Mouse (Mus musculus) stomach, embryonic 16.5 days (tissue): ENCODE measurements around the gene Slc25a28. TPM values are rescaled to one million over a fixed set of nuclear protein-coding genes. Genes with fewer than 3 reads are reported as not detected.

Experiments
- ATAC-seq: fragments of 200-750 bp; cut with Nextera tagmentation; 2 replicates; pipeline ENCODE4 v1.8.0; 2017; ENCODE audit warnings: moderate number of reproducible peaks, moderate TSS enrichment; ENCODE audit not compliant: insufficient read depth, low FRiP score
- H3K27ac ChIP-seq: fragments of 300-500 bp; sonication (generic); 2 replicates; pipeline ENCODE4 v1.5.1; 2014; ENCODE audit warnings: low read length
- H3K27me3 ChIP-seq: fragments of 300-500 bp; sonication (generic); 2 replicates; pipeline ENCODE4 v1.6.1; 2014; ENCODE audit warnings: low read length, control low read depth, mixed read lengths; ENCODE audit not compliant: control insufficient read depth, insufficient read depth
- H3K36me3 ChIP-seq: fragments of 300-500 bp; sonication (generic); 2 replicates; pipeline ENCODE4 v1.6.1; 2014; ENCODE audit warnings: low read length; ENCODE audit not compliant: control insufficient read depth, insufficient read depth
- H3K4me1 ChIP-seq: fragments of 300-500 bp; sonication (generic); 2 replicates; pipeline ENCODE4 v1.6.1; 2014; ENCODE audit warnings: low read length, control low read depth, mixed read lengths; ENCODE audit not compliant: control insufficient read depth, insufficient read depth
- H3K4me2 ChIP-seq: fragments of 300-500 bp; sonication (generic); 2 replicates; pipeline ENCODE4 v1.6.1; 2014; ENCODE audit warnings: low read depth, low read length, mixed read lengths
- H3K4me3 ChIP-seq: fragments of 300-500 bp; sonication (generic); replicated peaks from 2 replicates; pipeline ENCODE4 v1.5.1; 2014; ENCODE audit warnings: mild to moderate bottlenecking, low read length
- H3K9ac ChIP-seq: fragments of 300-500 bp; sonication (generic); 2 replicates; pipeline ENCODE4 v1.6.1; 2014; ENCODE audit warnings: low read length
- H3K9me3 ChIP-seq: fragments of 300-500 bp; sonication (generic); replicated peaks from 2 replicates; pipeline ENCODE4 v1.6.1; 2016; ENCODE audit warnings: low read length, control low read depth; ENCODE audit not compliant: control insufficient read depth
- WGBS: fragments of 180-500 bp; shearing (Covaris S2); extraction: QIAGEN DNeasy Blood & Tissue Kit; methylation state at CpG from one replicate; pipeline ENCODE4 v1.1.7; 2014; 5-methylcytosine and 5-hydroxymethylcytosine counted together
- polyA plus RNA-seq: library from polyadenylated mRNA; unstranded; fragments of >200 nt; fragmentation: Nextera tagmentation; extraction: Ambion mirVana; gene quantifications from 2 replicates; pipeline ENCODE4 v1.2.1, GENCODE M21; 2015

Slc25a28 gene
- polyA plus RNA-seq, 1 experiment from 2014 or later: 13.1 TPM

- Histone ChIP-seq H3K4me1 (peaks cover 12% of the 10 kb centered on the region), H3K9me3 (no peaks in the 10 kb centered on the region), H3K4me2 (no peak overlapping the region), H3K27ac (no peak overlapping the region), H3K36me3 (peaks cover 6% of the 10 kb centered on the region; the same call in 1 of the 2 replicates), H3K27me3 (no peaks in the 10 kb centered on the region), H3K4me3 (no peak overlapping the region), H3K9ac (no peak overlapping the region)
- no peak for ATAC-seq
- WGBS: 58% methylated on average over 4 of the region's 4 CpGs
Observed at GRCm38 (mm10) chr19:43667430-43667809, 7.3 kb downstream of the Slc25a28 start.

- no peak for ATAC-seq
- Histone ChIP-seq H3K9me3 (no peaks in the 10 kb centered on the region), H3K36me3 (peaks cover 6% of the 10 kb centered on the region; the same call in 1 of the 2 replicates), H3K27ac (no peak overlapping the region), H3K27me3 (no peaks in the 10 kb centered on the region), H3K4me2 (no peak overlapping the region), H3K4me1 (peaks cover 16% of the 10 kb centered on the region), H3K9ac (no peak overlapping the region), H3K4me3 (no peak overlapping the region)
- WGBS: 78% methylated on average over 22 of the region's 22 CpGs
Observed at GRCm38 (mm10) chr19:43666661-43667429, 7.8 kb downstream of the Slc25a28 start.

GRCm38 (mm10) chr19:43665441-43666048 is 9.1 kb downstream of the Slc25a28 start:
- Histone ChIP-seq H3K36me3 (peaks cover 6% of the 10 kb centered on the region; the same call in 1 of the 2 replicates), H3K27me3 (no peaks in the 10 kb centered on the region), H3K27ac (no peak overlapping the region), H3K9me3 (no peaks in the 10 kb centered on the region), H3K4me3 (no peak overlapping the region), H3K4me2 (no peak overlapping the region), H3K4me1 (peaks cover 9% of the 10 kb centered on the region), H3K9ac (no peak overlapping the region)
- 56% methylated on average over 12 of the region's 12 CpGs for WGBS
- ATAC-seq: no peak

GRCm38 (mm10) chr19:43663471-43663870 is 11.2 kb downstream of the Slc25a28 start:
- Histone ChIP-seq H3K4me3 (no peak overlapping the region), H3K9ac (no peak overlapping the region), H3K9me3 (no peaks in the 10 kb centered on the region), H3K4me1 (peaks cover 9% of the 10 kb centered on the region), H3K36me3 (peaks cover 6% of the 10 kb centered on the region; the same call in 1 of the 2 replicates), H3K4me2 (no peak overlapping the region), H3K27ac (no peak overlapping the region), H3K27me3 (no peaks in the 10 kb centered on the region)
- no peak for ATAC-seq
- 75% methylated on average over 8 of the region's 8 CpGs for WGBS

GRCm38 (mm10) chr19:43662176-43662967 is 12.3 kb downstream of the Slc25a28 start:
- Histone ChIP-seq H3K4me1 (peaks cover 9% of the 10 kb centered on the region; the same call in 1 of the 2 replicates), H3K27ac (no peak overlapping the region), H3K9ac (peak overlapping the region; percentile 14; the same call in 1 of the 2 replicates), H3K9me3 (no peaks in the 10 kb centered on the region), H3K36me3 (peaks cover 6% of the 10 kb centered on the region; the same call in 1 of the 2 replicates), H3K4me2 (no peak overlapping the region), H3K27me3 (no peaks in the 10 kb centered on the region), H3K4me3 (no peak overlapping the region)
- ATAC-seq: no peak; the same call in 1 of the 2 replicates
- 32% methylated on average over 19 of the region's 19 CpGs for WGBS

- Histone ChIP-seq H3K4me3 (no peak overlapping the region), H3K9ac (no peak overlapping the region), H3K4me1 (peaks cover 9% of the 10 kb centered on the region; the same call in 1 of the 2 replicates), H3K4me2 (no peak overlapping the region), H3K27me3 (no peaks in the 10 kb centered on the region), H3K27ac (no peak overlapping the region), H3K36me3 (no peaks in the 10 kb centered on the region), H3K9me3 (no peaks in the 10 kb centered on the region)
- 79% methylated on average over 9 of the region's 9 CpGs for WGBS
- ATAC-seq: no peak
Observed at GRCm38 (mm10) chr19:43660774-43661173, 13.9 kb downstream of the Slc25a28 start.

- H3K9ac ChIP-seq: no peak overlapping the region
- H3K9me3 ChIP-seq: no peaks in the 10 kb centered on the region
- 73% methylated on average over 6 of the region's 6 CpGs for WGBS
- no peak overlapping the region for H3K27ac ChIP-seq
- H3K27me3 ChIP-seq: no peaks in the 10 kb centered on the region
- no peak for ATAC-seq
- peaks cover 9% of the 10 kb centered on the region; the same call in 1 of the 2 replicates for H3K4me1 ChIP-seq
- H3K4me2 ChIP-seq: no peak overlapping the region
- no peaks in the 10 kb centered on the region for H3K36me3 ChIP-seq
- no peak overlapping the region for H3K4me3 ChIP-seq
Observed at GRCm38 (mm10) chr19:43659632-43660031, 15.0 kb downstream of the Slc25a28 start.

- Histone ChIP-seq H3K4me3 (no peak overlapping the region), H3K36me3 (no peaks in the 10 kb centered on the region), H3K27me3 (0 out of 2 replicates have a peak, but pooled peaks cover 6% of the 10 kb centered on the region), H3K27ac (no peak overlapping the region), H3K4me1 (peaks cover 17% of the 10 kb centered on the region), H3K9ac (no peak overlapping the region), H3K4me2 (no peak overlapping the region), H3K9me3 (no peaks in the 10 kb centered on the region)
- ATAC-seq: peak; percentile 59; the same call in 1 of the 2 replicates
- WGBS: 37% methylated on average over 11 of the region's 11 CpGs
Observed at GRCm38 (mm10) chr19:43655735-43656492, 18.8 kb downstream of the Slc25a28 start.
